Mouse (Mus musculus): ENCODE data around the gene Gje1. TPM values are rescaled to one million over a fixed set of nuclear protein-coding genes. Genes with fewer than 3 reads are reported as not detected.

The Gje1 gene
- not detected for polyA plus RNA-seq (2014; fragmentation: Illumina TruSeq; extraction: RNeasy Lipid Tissue Mini Kit (QIAGEN cat#74804); ENCODE audit: insufficient read depth, low read depth, low replicate concordance)

DNA sequence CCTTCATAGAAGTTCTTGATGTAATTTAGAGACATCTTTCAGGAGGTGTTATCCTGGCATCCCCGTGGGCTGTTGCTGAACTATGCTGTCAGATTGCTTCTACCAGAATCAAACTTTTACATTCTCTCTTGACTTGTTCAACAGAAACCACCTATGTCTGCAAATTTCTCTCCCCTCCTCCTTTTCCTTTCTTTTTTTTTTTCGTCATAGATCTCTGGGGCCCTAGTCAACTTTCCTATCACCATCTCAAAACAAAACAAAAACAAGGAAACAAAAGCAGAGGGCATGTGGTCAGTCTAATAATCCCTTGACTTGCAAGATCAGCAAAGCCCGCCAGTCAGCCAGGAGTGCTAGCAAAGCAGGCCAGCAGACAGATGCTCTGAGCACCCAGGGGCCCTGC lies at the start of gene Gje1:
TSS of gene Gje1 (minus strand) at position 101 of the 400 bp plus-strand sequence.

DNA sequence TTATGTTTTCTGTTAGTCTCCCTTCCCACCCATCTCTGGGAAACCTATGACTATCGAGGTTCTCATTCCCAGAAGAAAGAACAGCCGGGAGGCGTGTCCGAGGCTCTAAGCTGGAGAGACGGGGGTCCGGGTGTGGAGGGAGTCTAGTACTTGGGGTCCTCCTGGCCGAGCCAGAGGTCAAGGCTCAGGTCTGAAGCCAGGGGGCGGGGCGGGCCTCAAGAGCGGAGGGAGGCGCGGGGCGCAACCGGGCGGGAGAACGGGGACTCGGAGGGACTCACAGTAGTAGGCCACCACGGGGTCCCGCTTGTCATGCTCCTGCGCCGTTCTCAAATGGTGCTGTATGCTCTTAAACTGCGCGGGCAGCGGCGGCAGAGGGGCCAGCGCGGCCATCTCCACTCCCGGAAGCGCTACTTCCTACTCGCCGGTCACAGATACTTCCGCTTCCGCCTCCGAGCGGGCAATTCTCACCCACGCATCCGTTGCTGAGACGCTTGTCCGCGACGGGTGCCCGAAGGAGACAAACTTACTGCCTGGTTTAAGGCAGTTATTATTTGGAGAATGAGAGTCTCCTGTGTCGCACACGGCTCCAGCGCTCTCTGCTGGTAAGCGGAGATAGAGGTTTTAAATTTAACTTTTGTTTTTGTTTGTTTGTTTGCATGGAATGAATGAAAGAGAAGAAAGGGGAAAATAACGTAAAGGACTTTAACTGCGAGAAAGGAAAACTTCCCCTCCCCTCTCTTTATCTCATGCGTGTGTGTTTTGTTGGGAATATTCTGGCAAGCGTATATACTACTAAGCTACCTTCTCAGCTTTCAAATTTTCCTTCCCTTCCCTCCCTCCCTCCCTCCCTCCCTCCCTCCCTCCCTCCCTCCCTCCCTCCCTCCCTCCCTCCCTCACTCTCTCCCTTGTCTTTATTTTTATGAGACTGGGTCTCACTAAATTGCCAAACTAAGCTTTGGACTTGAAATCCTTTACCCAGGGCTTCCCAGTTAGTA lies 12.6 kb downstream of the Gje1 start, which contains the start of the genes Vta1 and Nmbr:
TSS of gene Vta1 (minus strand) at position 489 of the 995 bp plus-strand sequence.
TSS of gene Nmbr (plus strand) at position 520 of the 995 bp plus-strand sequence.

Other genes starting within 250 kb of the Gje1 start
- gene Adgrg6, start 172.6 kb downstream of the Gje1 start, polyA plus RNA-seq (2014; fragmentation: Illumina TruSeq; extraction: RNeasy Lipid Tissue Mini Kit (QIAGEN cat#74804); ENCODE audit: insufficient read depth, low read depth, low replicate concordance) = 12.6 TPM
- 38.9 TPM for gene Vta1, start 12.7 kb downstream of the Gje1 start, polyA plus RNA-seq (2014; fragmentation: Illumina TruSeq; extraction: RNeasy Lipid Tissue Mini Kit (QIAGEN cat#74804); ENCODE audit: insufficient read depth, low read depth, low replicate concordance)
- gene Nmbr, start 12.6 kb downstream of the Gje1 start, polyA plus RNA-seq (2014; fragmentation: Illumina TruSeq; extraction: RNeasy Lipid Tissue Mini Kit (QIAGEN cat#74804); ENCODE audit: insufficient read depth, low read depth, low replicate concordance) = not detected

Measured in lung, adult 10 weeks (tissue).